Mouse (Mus musculus): Measurements from ENCODE around the gene Ube3b. TPM values are rescaled to one million over a fixed set of nuclear protein-coding genes. Genes with fewer than 3 reads are reported as not detected.
A peak's percentile ranks its signal among the peaks of the same experiment; 100 is the strongest.

Ube3b gene
- total RNA-seq, 1 experiment from 2014 or later, result 18.1 TPM

DNA sequence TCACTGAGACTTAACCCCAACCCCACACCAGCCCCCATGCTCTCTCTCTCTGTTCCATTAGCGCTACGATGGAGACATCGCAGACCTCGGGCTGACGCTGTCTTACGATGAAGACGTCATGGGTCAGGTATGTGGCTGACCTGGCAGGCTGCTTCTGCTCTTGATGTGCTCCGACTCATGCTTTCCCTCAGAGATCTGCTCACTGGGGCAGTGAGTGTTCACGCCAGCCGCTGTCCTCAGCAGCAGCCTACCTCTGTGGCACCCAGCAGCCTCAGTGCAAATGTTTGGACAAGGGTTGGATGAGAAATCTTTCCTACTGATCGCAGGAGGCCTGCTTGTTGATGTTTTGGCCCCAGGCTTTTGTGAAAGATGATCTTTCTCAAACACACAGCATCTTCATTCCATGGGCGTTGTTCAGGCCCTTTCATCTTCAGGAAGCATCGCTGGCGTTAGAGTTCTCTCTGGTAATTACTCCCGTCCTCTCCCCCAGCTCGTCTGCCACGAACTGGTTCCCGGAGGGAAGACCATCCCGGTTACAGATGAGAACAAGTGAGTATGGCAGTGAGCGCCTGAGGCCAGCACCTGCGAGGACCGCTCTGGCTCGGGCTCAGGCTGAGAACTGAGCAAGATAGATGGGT, 32.1 kb downstream of the Ube3b start:
- ATAC-seq (replicated peaks in 1 of 2; ENCODE audit: insufficient read depth in 1 of 2, low FRiP score in 2 of 2, low TSS enrichment in 1 of 2, low read depth in 1 of 2, poor library complexity in 2 of 2, severe bottlenecking in 2 of 2), result no peak

DNA sequence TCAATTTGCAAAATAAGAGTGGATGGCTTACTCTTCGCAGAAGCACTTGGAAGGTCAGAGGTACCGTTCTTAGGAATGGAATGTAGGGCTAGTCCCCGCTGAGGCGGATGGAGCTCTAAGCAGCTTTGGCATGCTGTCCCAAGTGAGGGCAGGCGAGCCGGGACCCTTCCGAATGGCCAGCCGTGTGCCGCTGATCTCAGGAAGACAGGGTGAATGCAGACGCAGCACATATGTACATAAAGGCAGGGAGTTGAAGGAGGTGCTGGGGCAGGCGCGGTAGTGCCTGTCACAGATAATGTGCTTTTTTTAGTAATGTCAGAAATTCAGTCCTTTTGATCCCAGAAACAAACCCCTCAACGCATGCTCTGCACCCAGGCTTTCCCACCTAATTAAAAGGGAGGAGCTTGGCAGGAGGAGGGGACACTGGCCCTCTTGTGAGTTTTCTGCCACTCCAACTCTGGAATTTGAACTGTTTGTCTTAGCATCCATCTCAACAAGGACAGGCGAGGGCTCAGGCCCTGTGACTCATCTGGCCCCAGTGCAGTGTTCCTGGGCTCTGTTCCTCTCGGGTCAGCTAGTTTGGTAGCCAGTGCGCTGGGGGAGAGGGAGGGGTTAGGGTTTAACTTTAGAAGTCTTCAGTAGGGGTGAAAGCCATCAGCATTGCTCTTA, 32.8 kb downstream of the Ube3b start:
- no peak for ATAC-seq (replicated peaks in 1 of 2; ENCODE audit: insufficient read depth in 1 of 2, low FRiP score in 2 of 2, low TSS enrichment in 1 of 2, low read depth in 1 of 2, poor library complexity in 2 of 2, severe bottlenecking in 2 of 2)

DNA sequence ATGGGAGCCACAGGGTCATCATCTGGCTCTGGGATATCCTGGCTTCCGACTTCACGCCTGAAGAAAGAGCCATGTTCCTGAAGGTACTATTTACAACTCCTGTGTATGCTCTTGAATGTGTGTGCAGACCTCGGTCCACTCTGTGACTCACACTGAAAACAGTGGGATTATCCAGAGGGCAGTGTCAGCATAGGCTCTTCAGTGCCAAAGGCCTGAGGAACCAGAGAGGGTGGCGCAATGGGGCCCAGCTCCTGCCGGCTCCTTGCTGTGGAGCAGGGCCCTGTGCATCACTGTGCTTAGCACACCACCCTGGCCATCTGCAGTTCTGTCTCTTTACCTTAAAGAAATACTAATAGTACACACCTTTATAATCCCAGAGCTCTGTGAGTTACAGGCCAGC, 35.2 kb downstream of the Ube3b start:
- no peak for ATAC-seq (replicated peaks in 1 of 2; ENCODE audit: insufficient read depth in 1 of 2, low FRiP score in 2 of 2, low TSS enrichment in 1 of 2, low read depth in 1 of 2, poor library complexity in 2 of 2, severe bottlenecking in 2 of 2)

DNA sequence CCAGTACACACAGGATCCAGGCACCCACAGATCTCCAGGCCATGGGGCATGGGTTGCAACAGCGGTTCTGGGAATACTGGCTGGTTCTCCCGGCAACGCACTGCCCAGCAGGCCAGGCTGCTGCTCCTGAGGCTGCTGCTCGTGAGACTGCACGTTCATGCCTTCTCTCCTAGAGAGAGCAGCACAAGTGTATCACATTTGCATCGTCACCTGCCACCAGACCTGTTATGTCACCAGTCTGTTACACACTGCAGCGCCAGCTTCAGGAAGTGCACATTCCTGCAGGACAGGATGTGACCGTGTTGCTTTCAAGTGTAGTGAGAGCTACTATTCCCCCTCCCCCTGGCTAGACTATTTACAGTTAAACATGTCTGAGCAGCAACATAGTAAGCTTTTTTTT, 36.4 kb downstream of the Ube3b start:
- peak; percentile 50; a peak in 3 of 4 replicates for ATAC-seq (replicated peaks in 1 of 2; ENCODE audit: insufficient read depth in 1 of 2, low FRiP score in 2 of 2, low TSS enrichment in 1 of 2, low read depth in 1 of 2, poor library complexity in 2 of 2, severe bottlenecking in 2 of 2)

DNA sequence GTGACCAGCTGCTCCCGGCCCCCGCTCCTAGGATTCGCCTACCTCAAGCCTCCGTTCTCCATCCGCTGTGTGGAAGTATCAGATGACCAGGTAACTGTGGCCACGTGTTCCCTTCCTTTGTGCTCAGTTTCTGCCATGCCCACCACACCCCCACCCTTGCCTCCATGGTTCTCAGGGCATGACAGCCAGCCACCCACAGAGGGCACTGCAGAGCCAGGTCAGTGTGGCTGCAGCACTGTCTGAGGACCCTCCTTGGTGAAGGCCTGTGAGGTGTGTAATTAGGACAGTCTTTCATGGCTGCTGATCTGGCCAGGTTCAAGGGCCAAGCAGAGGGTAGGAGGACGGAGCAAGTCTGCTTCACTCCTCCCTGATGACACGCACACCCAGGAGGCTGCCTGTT, 38.1 kb downstream of the Ube3b start:
- ATAC-seq (replicated peaks in 1 of 2; ENCODE audit: insufficient read depth in 1 of 2, low FRiP score in 2 of 2, low TSS enrichment in 1 of 2, low read depth in 1 of 2, poor library complexity in 2 of 2, severe bottlenecking in 2 of 2), result peak in 1 of 2 experiments; percentile 48; a peak in 1 of 4 replicates

DNA sequence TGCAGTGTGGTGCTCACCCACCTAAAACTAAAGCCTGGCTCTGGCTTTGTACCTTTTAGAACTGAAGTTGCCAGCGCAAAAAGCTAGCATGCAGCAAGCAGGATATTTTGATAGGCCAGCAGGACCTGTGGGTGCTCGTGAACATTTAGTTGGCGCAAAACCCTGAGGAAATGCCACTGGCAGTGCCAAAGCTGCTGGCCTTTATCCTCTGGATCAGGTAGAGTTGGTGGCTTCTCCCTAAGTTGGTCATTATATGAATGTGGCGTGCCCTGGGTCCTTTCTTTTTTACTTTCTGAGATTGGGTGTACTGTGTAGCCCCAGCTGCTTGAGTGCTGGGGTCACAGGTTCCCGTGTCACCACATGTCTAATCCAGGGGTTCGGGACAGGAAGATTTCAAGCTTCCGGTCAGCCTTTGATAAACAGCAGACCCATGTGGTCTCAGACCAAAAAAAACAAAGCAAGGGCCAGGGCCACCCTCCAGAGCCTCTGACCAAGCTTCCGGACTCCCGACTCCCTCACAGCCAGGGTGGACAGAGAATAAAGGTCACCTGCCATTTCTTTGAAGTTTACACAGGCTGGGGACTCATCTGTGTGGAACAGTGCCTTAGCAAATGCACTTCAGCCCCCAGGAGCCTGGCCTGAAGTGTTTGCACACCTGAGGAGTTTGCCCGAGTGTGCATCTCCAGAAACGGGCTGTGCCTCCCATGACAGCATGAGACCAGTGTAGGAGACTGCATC, 41.3 kb downstream of the Ube3b start:
- ATAC-seq (replicated peaks in 1 of 2; ENCODE audit: insufficient read depth in 1 of 2, low FRiP score in 2 of 2, low TSS enrichment in 1 of 2, low read depth in 1 of 2, poor library complexity in 2 of 2, severe bottlenecking in 2 of 2), result no peak

DNA sequence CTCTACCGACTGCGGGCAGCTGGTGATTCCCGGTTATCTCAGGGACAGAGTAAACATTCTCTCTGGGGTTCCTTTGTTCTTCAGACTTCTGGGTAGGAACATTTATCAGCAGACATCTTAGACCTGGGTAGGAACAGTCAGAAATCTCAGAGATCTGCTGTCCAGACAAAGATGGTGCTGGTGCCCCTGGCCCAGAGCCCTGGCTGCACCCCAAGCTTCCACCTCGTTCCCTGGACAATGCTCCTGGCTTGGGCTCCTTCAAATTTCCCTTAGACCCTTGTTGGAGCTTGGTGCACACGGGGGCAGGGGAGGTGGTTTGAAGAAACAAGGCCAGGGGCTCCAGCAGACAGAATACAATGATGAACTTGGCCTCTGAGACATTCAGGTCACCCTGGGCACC, 42.2 kb downstream of the Ube3b start:
- ATAC-seq (replicated peaks in 1 of 2; ENCODE audit: insufficient read depth in 1 of 2, low FRiP score in 2 of 2, low TSS enrichment in 1 of 2, low read depth in 1 of 2, poor library complexity in 2 of 2, severe bottlenecking in 2 of 2), result no peak

DNA sequence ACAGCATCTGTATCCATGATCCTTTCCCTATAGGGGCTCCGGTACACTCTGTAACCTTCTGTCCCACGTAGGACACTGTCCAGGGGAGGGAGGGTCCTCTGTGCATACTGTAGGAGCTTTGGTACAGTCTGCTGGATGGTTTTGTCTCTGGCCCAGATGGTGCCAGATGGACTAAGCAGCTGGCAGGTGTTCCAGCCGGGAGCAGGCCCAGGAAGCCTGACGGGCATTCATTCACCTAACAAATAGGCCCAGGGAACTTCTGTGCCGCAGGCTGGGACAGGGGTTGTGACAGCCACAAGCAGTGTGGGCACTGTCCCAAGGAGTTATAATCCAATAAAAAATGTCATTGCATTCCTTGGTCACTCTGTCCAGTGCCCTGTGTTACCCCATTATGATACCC, 43.6 kb downstream of the Ube3b start:
- ATAC-seq (replicated peaks in 1 of 2; ENCODE audit: insufficient read depth in 1 of 2, low FRiP score in 2 of 2, low TSS enrichment in 1 of 2, low read depth in 1 of 2, poor library complexity in 2 of 2, severe bottlenecking in 2 of 2), result no peak

DNA sequence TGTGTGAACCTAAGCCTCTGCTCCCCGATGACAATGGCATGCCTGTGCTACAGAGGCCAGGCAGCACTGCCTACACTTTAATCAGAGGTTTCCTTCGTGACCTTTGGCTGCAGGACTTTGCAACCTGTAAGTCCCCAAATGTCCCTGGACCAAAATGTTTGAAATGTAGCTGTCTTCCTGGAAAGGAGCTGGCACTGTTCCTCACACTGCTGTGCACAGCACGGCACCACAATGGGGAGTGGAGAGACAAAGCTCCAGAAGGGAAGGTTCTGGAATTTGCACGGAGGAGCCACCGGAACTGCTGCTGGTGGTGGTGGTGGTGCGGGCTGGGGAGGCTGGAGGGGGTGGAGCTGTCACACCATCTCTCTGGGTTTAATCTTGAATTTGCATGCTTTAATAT, 46.3 kb downstream of the Ube3b start:
- no peak for ATAC-seq (replicated peaks in 1 of 2; ENCODE audit: insufficient read depth in 1 of 2, low FRiP score in 2 of 2, low TSS enrichment in 1 of 2, low read depth in 1 of 2, poor library complexity in 2 of 2, severe bottlenecking in 2 of 2)

DNA sequence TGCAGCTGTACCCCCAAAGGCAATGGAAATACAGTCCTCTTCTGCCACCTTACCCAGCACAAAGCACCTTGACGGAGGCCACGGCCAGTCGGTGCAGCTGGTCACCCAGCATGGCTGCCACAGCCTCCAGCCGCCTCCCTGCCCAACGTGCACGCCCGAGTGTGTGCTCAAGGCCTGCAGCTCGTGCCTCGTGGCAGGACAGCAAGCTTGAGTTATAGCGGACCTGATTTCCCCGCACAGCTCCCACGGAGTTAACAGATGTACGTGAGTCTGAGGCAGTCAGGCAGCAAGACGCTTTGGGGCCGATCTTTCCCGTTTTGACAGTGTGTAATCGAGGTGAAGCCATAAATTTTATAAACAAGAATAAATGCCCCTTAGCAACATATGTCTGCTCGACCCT, 48.2 kb downstream of the Ube3b start:
- ATAC-seq (replicated peaks in 1 of 2; ENCODE audit: insufficient read depth in 1 of 2, low FRiP score in 2 of 2, low TSS enrichment in 1 of 2, low read depth in 1 of 2, poor library complexity in 2 of 2, severe bottlenecking in 2 of 2), result no peak

DNA sequence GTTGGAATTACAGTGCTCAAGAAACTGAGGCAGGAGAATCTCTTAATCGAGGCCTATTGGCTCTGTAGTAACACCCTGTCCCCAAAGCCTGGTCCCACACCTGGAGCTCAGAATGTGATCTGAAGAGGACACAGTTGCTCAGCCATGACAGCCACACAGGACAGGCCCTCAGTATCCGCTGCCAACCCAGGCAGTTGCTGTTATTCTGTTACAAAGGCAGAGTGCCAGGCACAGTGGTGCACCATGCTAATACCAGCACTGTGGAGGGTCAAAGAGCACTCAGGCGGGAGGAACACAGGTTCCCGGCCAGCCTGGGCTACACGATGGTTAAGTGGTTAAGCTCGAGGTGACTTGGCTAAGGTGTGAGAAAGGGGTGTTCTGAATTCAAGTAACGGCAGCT, 49.4 kb downstream of the Ube3b start:
- ATAC-seq (replicated peaks in 1 of 2; ENCODE audit: insufficient read depth in 1 of 2, low FRiP score in 2 of 2, low TSS enrichment in 1 of 2, low read depth in 1 of 2, poor library complexity in 2 of 2, severe bottlenecking in 2 of 2), result no peak

DNA sequence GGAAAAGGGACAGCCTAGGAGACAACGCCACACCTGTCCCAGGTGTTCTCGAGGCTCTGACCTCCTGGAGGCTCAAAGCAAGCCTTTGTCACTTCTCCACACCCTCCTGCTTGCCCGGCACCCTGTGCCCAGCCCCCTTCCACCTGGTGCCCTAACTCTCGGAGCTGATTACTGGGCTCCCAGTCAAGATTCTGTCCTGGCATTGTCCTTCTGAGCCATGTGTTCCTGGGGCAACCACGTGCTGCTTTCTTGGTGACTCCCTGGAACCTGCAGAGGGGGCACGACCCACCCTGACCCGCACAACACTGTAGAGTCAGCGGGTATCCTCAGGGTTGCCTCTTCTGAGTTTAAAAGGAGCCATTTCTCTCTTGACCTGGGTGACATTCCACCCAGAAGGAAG, 54.0 kb downstream of the Ube3b start:
- no peak for ATAC-seq (replicated peaks in 1 of 2; ENCODE audit: insufficient read depth in 1 of 2, low FRiP score in 2 of 2, low TSS enrichment in 1 of 2, low read depth in 1 of 2, poor library complexity in 2 of 2, severe bottlenecking in 2 of 2)

DNA sequence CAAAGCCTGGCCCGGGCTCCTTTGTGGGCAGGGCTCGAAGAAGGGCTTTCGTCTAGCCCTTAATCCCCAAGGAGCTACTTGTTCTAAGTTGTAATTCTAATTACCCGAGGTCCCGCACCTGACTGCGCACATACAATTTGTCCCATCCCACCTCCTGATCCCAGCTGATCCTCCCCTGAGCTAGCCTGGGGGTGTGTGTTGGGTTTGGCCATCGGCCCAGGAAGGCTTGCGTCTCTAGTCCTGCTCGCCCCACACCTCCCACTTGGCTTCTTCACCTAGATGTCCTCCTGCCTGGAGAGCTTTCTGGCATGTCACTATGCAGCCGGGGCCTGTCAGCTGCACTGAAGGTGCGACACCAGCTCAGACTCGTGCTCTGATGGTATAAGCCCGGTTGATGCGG, 55.2 kb downstream of the Ube3b start:
- ATAC-seq (replicated peaks in 1 of 2; ENCODE audit: insufficient read depth in 1 of 2, low FRiP score in 2 of 2, low TSS enrichment in 1 of 2, low read depth in 1 of 2, poor library complexity in 2 of 2, severe bottlenecking in 2 of 2), result no peak

DNA sequence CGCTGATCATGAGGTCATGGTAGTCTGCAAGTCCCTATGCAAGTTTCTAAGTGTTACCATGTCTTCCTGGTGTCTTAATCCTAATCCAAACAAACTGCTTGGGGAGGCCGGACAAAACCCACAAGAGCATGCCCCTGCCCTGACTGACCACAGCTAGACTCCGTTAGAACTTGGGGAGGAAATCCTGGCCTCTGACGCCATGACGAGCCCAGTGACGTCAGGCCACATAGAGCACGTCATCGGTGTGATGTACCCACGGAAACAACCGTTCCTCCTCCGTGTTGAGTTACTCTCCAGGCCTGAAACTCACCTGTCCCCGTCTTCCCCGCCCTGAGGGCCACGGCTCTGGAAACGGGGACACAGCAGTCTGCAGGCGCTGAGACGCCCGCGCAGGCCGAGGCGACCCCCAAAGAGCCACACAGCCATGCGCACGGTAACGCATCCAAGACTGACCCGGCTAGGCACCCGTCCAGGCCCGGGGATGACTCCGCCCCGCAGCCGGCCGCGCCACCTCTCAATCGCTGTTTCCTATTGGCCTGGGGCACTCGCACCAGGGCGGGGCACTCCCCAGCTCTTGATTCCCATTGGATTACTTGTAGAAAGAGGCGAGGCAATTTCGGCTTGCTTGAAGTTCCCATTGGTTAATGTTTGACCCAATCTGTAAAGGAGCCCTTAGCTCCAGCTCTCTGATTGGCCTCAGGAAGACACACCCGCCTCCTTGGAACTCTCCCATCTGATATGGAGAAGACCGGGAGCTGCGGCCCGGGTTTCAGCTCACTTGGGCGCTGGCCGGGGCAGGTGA, 63.4 kb downstream of the Ube3b start, which contains the start of the genes Mmab and Mvk:
Gene Mmab, minus strand, starts transcription at position 495 of the 802 bp plus-strand sequence.
Gene Mvk, plus strand, starts transcription at position 704 of the 802 bp plus-strand sequence.
- peak; percentile 97 to 99 for ATAC-seq (replicated peaks in 1 of 2; ENCODE audit: insufficient read depth in 1 of 2, low FRiP score in 2 of 2, low TSS enrichment in 1 of 2, low read depth in 1 of 2, poor library complexity in 2 of 2, severe bottlenecking in 2 of 2)

DNA sequence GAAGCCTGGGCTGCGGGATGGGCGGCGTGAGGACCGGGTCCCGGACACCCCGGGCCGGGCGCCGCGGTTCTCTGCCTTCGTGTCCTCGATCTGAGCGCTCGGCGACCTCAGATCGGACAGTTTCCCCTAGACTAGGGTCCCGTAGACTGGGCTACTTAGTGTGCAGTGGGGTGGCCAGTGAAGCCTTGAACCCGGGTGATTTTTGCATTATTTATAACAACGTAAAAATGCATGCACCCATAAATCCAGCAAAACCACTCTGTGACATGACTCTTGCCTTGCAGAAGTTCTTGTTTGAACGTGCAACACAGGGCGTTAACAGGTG, 63.9 kb downstream of the Ube3b start:
- ATAC-seq (replicated peaks in 1 of 2; ENCODE audit: insufficient read depth in 1 of 2, low FRiP score in 2 of 2, low TSS enrichment in 1 of 2, low read depth in 1 of 2, poor library complexity in 2 of 2, severe bottlenecking in 2 of 2), result no peak

DNA sequence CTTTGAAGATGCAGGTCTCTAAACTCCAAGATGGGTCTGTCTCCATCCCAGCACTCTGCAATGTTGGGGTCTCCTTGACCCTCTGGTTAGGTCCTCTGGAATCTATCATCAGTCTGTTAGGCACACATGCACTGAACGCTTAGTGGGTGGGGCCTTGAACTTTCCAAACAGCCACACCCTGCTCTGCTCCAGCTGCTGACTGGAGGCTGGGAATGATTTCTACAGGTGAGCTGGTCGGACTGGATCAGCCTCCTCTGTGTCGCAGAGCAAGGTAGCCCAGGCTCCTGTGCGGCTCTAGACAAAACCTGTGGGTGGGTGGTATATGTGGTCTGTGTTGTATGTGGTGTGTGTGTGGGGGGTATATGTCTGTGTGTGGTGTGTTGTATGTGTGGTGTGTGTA, 68.6 kb downstream of the Ube3b start:
- ATAC-seq (replicated peaks in 1 of 2; ENCODE audit: insufficient read depth in 1 of 2, low FRiP score in 2 of 2, low TSS enrichment in 1 of 2, low read depth in 1 of 2, poor library complexity in 2 of 2, severe bottlenecking in 2 of 2), result no peak

DNA sequence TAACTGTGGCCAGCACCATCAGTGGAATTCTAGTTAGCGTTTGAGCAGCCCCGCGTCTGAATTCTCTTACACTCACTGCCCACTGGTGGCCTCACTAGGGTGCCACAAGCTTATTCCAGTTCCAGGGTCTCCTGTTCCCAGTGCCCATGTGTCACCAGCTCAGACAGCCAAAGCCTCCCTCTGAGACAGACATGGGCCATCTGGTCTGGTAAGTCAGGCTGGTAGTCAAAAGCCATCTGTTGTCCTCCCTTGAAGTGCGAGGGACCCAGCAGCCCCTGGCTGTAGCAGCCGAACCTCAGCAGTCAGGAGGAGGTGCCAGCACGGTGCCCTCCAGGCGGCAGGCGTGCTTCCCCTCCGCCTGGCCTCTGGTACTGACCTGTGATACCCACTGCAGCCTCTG, 75.9 kb downstream of the Ube3b start:
- no peak for ATAC-seq (replicated peaks in 1 of 2; ENCODE audit: insufficient read depth in 1 of 2, low FRiP score in 2 of 2, low TSS enrichment in 1 of 2, low read depth in 1 of 2, poor library complexity in 2 of 2, severe bottlenecking in 2 of 2)

Measured in hematopoietic stem cell, adult 5-6 weeks (primary cell).